Mouse (Mus musculus) frontal cortex, adult 2 months (tissue): ENCODE measurements around the gene Lnx2. TPM values are rescaled to one million over a fixed set of nuclear protein-coding genes. Genes with fewer than 3 reads are reported as not detected.

Source experiments
- DNase-seq, 2 experiments: peaks; one replicate each; pipeline ENCODE4 v3.0.0; 2022; ENCODE audit warnings: low spot score in 1 of 2; ENCODE audit errors: extremely low spot score in 1 of 2
- polyA plus RNA-seq: library from polyadenylated mRNA; depleted of rRNA; stranded (reverse); fragments of >200 nt; gene quantifications from 2 replicates; pipeline ENCODE4 v1.2.3, GENCODE M21; 2012; rRNA removed

Gene Lnx2
- 7.6 and 10.5 TPM in 2 replicates for polyA plus RNA-seq

- DNase-seq, result peak; percentile 95 to 98
These were observed at the start of gene Lnx2 for GRCm38 (mm10) chr5:147076026-147076798. Gene Lnx2 (minus strand): TSS chr5:147076586.

DNA sequence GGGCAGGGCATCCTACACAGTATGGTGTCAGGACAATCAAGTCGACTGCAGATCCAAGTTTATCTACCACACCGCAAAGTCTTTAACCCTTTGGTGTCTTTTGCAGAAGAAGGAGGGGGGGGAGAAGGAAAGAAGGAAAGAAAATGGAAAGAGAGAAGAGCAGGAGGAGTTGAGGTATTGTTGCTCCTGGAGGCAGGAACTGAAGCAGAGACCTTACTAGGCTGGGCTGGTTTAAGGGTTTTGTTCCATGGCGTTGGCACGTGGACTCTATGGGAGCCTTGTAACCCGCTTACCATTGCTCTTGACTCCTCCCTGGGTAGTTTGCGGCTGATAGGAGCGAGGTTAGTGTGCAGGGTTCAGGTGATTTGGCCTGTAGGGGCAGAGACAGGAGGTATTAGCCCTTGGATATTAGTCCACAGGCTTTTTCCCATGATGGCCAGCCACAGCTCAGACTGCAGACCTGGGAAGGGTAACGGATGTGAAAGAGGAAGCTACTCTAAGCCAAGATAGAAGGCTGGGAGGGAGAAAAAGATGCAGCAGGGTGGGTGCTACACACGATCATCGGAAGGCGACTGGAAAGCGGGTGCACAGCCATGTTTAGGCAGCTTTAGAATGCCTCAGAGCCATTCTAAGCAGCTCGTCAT lies 49.3 kb upstream of the Lnx2 start:
- DNase-seq, result no peak

- no peak for DNase-seq
These were observed 48.4 kb upstream of the Lnx2 start for GRCm38 (mm10) chr5:147124794-147125193.

GRCm38 (mm10) chr5:147121146-147121545 lies 44.8 kb upstream of the Lnx2 start:
- DNase-seq, result no peak

DNA sequence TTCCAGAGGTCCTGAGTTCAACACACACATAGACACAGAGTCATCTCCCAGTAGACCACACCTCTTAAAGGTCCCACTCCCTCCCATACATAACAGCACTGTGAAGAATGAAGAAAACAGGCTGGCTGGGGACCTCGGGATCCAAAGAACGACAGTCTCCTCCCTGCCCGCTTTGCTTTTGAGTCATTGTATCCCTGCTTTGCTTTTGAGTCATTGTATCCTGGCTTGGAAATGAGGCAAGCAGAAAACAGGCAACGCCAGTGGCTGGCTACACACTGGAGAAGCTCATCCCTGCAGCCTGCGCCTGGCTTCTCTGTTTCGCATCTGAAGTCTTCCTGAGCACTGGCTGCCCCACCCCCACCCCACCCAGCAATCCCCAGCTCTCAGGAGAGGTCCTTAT lies 40.6 kb upstream of the Lnx2 start:
- DNase-seq, result no peak

- DNase-seq, result no peak
These were observed 39.2 kb upstream of the Lnx2 start for GRCm38 (mm10) chr5:147115631-147116030.

DNA sequence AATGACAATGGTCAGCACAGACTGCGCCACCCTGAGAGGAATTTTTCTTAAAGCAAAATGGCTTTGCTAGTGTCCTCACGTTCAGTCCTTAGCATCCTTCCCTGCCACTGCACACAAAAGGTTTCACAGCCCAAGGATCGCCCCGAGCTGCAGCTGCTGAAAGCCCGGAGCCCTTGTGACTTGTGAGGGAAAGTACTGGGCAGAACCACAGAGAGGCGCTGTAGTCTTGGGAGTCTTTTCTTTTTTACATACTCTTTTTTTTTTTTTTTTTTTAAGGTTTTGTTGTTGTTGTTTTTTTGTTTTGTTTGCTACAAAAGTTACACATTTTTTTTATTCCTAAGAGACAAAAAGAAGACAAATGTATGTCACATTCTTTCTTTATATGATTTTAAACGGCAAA lies 38.4 kb upstream of the Lnx2 start:
- no peak for DNase-seq

DNA sequence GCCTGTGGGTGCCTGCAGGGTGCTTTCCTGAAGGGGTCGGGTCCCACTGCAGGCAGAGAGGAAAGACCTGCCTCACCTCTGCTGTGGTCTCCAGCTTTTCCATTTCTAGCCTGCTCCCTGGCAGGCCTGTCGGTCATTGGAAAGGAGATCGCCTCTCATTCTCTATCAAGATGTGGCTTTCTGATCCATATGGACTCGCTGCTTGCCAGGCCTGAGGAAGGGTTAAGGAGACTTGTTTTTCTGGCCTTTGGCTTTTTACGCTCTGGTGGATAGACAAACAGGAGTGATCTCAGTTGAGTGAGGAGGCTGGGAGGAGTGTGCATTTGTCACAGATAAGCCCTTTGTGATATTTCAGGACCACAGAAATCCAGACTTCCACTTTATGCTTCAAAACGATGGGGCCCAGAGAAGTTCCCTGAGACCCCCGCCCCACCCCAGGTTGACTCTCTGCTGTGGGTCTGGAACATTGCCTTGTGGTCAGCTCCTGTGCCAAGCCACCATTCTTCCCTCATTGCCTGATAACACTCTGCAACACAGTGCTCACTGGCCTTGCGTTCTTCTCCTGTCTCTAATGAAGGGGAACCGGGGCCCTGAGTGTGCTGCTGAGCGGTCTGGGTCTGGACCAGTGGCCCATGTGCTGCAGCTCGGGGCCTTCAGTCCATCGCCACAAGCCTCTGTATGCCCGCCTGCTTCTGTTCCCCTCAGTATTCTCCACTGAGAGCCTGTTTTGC lies 32.6 kb upstream of the Lnx2 start:
- DNase-seq, result no peak

DNA sequence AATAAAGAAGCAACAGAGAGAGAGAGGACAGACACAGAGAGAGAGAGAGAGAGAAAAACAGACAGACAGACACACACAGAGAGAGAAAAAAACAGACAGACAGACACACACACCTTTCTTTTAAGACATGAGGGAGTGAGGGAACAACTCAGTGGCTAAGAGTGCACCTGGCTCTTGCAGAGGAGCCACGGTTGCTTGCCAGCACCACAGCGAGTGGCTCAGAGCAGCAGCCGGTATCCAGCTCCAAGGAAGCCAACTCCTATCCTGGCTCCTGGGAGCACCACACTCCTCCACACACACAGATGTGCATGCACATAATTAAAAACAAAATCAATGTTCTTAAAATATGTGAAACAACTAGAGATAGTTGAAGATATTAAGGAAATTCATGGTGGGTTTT lies 30.9 kb upstream of the Lnx2 start:
- no peak for DNase-seq

DNA sequence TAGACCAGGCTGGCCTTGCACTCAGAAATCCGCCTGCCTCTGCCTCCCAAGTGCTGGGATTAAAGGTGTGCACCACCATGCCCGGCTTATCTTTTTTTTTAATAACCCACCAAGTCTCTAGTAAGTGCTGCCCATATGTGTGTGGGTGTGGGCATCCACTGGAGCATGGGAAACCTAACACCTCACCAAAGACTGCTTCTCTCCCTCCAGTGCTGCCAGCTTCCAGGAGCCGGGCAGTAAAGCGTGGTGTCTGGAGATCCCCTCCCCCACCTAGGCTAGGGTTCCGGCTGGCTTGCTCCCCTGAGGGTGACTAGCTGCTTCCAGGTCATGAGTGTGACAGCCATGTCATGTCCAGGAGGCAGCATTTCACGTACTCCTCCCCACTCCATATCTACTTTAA lies 25.9 kb upstream of the Lnx2 start:
- no peak for DNase-seq

DNA sequence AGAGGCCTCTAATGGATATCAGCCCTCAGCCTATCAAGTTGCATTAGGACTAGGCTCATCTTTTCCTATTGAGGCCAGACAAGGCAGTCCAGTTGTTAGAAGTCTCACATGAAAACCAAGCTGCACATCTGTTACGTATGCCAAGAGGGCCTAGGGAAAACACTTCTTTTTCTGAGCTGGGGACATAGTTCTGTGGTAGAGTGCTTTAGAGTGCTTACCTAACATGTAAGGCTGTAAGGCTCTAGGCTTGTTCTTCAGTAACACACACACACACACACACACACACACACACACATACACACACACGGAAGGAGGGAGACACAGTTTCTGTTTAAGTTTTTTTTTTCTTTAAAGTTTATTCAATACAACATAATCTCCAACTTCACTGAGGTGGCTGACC lies 23.8 kb upstream of the Lnx2 start:
- no peak for DNase-seq

DNA sequence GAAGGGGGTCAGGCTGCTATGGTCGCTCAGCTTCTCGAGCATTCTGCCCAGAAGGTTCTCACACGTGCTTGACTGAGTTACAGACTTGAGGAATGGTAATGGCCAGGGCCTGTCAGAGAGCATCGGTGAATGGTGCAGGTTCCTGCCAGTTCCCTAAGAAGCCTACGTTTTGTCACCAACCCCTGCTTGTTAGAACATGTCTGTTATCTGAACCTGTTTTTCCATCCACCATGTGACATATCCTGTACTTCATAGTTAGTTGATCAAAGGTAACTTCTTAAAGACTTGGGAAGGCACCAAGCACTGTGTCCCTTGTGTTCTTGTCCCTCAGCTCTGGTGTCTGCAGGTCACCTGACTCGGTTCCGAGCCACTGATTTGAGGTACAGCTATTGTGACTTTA lies 22.3 kb upstream of the Lnx2 start:
- no peak for DNase-seq

DNA sequence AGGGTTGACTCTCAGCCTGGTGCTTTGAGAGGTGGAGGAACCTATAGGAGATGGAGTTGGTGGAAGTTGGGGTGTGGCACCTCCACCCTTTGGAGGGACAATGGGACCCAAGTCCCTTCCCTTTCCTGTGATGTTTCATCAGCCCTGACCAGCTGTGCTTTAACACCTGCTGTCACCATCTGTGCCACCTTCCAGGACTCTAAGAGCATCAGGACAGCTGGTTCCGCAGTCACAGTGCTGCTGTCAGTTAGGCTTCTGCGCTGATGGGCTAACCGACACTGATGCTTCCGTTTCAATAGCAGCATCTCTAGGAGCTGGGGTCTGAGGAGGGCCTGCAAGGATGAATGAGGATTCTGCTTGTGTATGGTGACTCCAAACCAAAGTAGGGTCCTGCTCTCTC lies 20.2 kb upstream of the Lnx2 start:
- DNase-seq, result no peak

DNA sequence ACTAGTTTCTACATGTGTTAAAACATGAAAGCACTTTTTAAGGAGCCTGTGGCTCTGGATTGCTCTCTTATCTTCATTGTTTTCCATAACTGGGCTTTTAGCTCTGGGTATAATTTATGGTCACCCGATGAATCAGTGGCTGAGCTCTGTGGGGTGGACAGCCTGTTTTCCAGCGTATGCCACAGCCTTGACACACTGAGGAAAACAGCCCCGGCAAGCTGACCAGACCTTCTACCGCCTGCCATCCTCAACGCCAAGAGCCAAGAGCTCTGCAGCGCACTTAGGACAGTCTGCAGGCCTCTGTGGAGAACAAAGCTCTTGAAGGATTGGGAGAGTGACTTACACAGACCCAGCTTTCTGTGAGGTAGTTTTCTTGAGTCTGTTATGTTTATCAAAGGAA lies 17.9 kb upstream of the Lnx2 start:
- no peak for DNase-seq

DNA sequence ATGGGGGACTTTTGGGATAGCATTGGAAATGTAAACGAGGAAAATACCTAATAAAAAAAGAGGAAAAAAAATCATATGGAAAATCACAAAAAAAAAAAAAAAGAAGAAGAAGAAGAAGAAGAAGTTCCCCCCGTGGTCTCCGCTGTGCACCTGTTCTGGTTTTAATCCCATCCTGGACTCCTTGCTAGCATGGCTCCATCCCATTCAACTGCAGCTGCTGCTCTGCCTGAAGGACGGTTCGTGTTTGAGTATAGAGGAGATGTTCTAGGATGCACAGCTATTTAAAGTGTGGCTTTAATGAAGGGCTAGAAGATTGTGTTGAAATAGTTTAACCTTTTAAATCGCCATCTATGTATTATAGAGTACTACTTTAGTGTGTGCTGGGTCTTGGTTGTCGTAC lies 16.1 kb upstream of the Lnx2 start:
- DNase-seq, result no peak

DNA sequence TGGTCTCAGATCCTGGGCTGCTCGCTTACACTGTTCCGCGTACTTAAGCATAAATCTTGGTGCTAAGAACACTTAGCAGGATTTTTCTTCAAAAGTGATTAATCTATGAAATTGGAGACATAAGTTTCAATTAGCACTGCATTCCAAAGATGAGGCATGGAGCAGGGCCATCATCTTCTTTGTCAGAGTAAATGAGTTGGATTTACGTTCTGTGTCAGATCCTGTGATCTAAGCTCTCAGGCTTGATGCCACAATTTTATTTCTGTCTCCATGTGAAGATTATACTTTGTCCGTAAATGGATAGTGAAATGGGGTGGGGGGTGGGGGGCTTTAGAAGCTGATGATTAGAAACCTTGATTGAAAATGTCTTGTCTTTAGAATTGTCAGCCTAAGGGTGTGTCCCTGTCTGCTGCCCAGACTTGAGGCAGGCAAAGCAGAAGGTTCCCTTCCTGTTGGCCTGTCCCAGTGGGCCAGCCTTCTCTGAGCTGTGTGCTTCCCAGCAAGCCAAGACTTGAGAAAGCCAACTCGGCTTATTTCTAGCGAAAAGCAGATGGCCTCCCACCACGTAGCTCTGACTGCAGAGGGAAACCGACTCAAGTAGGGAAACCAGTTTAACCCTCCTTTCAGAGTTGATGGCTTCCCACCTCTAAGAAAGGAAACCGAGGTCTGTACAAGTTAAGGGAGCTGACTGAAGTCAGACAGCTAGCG lies 14.0 kb upstream of the Lnx2 start:
- peak; percentile 7 to 46 for DNase-seq

- DNase-seq, result no peak
These were observed 13.4 kb upstream of the Lnx2 start for GRCm38 (mm10) chr5:147089836-147090235.

GRCm38 (mm10) chr5:147086816-147087215 lies 10.4 kb upstream of the Lnx2 start:
- DNase-seq, result no peak

DNA sequence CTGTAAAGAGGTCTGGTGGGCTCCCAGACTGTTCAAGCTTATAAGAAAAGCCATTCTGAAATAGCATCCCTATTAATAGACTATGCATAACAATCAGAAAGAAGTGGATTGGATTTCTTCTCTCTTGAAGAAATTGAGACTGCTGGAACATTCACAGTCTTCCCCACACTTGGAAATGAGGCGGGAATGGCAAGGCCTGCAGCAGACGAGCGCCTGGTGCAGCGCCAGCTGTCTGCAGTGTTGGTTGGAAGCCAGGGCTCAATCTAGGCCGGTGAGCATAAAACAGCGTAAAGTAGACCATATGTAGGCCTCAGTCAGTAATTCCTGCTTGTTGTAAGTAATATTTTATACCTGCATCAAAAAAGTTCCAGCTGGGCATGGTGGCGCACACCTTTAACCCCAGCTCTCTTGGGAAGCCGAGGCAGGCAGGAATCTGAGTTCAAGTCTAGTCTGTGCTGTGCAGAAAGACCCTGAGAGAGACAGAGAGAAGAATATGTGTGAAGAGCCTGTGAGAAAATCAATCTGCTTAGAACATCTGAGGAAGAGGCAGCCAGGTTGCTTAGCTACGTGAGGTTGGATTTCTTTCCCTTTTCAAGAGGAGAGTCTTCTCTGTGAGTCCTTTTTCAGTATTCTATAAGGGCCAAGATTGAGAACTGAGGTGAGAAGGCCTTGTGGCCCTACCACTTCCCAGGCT lies 9.0 kb upstream of the Lnx2 start:
- DNase-seq, result peak; percentile 71 to 86

DNA sequence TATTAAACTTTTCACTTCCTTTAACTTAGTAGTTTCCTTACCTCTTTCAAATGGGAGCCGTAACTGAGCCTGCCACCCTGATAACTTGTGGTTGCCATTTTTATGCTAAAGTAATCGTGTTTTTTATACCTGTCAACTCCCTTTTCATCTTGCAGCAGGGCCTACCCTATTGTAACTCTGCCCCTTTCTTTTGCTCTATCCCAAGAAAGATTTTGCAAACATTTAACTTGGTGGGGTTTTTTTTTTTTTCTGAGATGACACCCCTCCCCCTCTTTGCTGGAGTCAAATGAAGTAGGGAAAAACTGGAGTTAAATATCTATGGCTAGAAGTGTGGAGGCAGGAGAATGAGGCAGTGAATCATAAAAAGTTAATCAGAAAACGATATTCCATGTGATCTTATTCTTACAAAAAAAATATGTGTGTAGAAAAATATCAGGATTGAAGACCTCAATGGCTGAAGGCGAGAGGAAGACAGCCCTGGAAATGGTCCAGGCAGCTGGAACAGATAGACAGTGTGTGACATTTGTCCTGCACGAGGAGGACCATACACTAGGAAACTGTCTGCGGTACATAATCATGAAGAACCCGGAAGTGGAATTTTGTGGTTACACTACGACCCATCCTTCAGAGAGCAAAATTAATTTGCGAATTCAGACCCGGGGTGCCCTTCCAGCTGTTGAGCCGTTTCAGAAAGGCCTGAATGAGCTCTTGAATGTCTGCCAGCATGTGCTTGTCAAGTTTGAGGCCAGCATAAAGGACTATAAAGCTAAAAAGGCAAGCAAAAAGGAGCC lies 1.9 kb upstream of the Lnx2 start:
- no peak for DNase-seq
